Mouse (Mus musculus): Measurements from ENCODE around the gene Rinl. TPM values are rescaled to one million over a fixed set of nuclear protein-coding genes. Genes with fewer than 3 reads are reported as not detected.

The Rinl gene
- 1 to 10 TPM; 1.5 to 2.2 TPM for total RNA-seq (2021)

DNA sequence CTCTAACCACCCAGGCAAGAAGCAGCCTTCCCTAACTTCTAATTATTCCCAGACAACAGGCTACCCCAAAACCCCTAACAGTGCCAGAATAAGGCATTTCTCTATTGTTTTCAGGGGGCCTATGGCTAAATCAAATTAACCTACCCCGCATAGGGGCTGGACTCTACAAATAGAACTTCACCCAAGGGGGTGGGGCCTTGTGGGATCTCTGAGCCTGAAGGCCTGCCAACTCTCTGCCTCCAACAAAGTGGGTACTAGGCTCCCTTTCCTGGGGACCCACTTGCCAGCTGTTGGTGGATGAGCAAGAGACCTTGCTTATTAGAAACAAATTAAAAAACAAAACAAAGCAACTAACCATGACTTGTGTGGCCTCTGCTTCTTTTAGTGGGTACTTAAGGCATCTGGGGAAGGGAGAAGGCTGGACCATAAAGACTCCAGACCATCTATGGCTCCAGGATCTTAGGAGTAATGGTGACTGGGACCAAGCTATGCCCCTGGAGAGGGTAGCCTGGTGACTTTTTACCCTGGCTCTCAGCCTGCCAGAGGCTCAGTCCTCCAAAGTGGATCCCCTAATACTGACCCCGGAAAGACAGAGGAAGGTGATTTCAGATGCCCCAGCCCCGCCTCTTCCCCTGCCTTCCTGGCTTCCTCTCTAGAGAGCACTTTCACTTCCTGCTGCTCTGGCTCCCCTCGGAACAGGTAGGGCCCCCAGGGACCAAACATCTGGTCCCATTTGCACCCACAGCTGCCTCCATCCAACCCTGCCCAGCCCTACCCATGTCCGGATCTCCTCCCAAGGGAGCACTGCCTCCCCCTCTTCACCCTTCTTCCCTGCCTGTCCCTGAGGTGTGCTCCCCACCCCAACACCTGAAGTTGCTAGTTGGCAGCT lies at the start of gene Rinl:
Rinl (plus strand) TSS at position 663 of the 889 bp plus-strand sequence.
- no peak for DNase-seq (ENCODE audit: low spot score)
- intact Hi-C loops (cut with DNase I): no loop called here

DNA sequence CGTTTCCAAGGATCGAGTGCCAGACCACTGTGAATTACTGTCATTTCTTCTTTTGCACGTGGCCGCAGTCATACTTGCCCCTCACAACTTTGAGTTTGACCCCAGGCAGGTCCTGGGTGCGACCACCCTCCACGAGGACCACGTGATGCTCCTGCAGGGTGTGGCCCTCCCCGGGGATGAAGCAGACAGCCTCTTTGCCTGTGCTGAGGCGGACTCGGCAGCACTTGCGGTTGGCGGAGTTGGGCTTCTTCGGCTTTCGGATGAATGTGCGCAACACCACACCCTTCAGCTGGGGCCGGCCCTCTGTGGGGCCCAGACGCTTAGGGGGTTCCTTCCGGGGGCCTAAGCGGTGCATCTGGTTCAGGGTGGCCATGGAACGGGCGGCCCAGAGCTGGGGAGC lies 48.9 kb upstream of the Rinl start:
- intact Hi-C loops (cut with DNase I): no loop called here
- DNase-seq (ENCODE audit: low spot score): no peak

DNA sequence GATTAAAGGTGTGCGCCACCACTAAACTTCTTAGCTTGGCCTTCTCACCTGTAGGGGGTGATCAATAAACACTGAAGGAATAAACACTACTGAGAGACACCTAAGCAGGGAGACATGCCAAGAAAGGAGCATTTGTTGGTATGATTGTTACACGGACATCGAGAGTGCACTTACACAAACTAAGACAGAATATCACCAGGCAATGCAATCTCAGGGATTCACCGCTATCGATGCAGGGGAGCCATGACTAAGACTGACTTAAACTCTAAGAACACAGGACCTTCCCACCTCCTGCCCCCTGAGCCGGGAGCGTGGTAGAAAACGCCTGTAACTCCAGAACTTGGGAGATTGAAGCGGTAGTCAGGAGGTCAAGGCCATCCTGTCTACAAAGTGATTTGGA lies 47.8 kb upstream of the Rinl start:
- intact Hi-C loops (cut with DNase I): no loop called here

DNA sequence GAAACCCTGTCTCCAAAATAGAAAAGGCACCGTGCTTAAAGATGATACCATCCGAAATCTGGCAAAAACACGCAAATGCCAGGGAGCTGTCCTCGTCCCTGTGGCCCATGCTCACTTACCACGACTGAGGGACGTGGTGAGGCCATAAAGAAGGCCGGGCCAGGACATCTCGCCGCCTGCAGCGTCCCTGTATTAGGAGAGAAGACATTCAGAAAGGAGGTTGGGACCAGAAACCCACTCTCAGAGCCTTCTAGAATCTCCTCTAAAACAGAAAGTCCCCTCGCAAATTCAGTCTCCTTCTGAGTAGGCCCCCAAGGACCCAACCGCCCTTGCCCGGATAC lies 47.4 kb upstream of the Rinl start:
- no peak for DNase-seq (ENCODE audit: low spot score)
- intact Hi-C loops (cut with DNase I): no loop called here

More for the DNA sequence above, 47.8 kb upstream of the Rinl start:
- DNase-seq (ENCODE audit: low spot score): no peak

DNA sequence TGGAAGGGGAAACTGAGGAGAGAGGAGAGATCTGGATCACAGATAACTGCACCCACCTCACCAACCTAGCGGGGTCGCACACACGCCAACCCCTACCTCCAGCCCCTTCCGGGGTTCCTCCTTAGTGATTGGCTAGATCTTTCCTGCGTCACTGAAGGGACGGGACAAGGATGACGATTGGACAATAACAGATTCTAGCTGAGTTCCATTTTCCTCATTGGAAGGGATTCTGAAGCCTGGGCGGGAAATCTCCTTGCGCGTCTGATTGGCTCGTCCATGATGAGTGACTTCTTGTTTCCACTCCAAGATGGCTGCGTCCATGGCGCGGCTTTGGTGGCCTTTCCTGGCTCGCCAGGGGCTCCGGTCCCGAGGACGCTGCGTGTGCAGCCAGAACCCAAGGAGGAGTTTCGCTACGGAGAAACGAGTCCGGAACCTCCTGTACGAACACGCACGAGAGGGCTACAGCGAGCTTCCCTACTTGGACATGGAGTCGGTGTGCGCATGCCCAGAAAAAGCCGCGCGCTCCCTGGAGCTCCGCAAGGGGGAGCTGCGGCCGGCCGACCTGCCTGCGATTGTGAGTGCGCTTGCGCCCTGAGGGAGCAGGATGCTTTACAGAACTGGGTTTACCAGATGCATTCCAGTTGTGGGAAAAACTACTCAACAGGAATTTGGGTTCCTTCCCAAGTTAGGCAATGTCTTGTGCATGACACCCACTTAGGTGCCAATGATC lies 46.9 kb upstream of the Rinl start, which contains the start of the genes Mrps12 and Sars2:
Mrps12 (minus strand) TSS at position 112 of the 730 bp plus-strand sequence.
Sars2 (plus strand) TSS at position 284 of the 730 bp plus-strand sequence.
- intact Hi-C loops (cut with DNase I): loop anchor here (2.0 kb wide), 1 partner anchor 23 kb away; no protein-coding TSS in a partner anchor

DNA sequence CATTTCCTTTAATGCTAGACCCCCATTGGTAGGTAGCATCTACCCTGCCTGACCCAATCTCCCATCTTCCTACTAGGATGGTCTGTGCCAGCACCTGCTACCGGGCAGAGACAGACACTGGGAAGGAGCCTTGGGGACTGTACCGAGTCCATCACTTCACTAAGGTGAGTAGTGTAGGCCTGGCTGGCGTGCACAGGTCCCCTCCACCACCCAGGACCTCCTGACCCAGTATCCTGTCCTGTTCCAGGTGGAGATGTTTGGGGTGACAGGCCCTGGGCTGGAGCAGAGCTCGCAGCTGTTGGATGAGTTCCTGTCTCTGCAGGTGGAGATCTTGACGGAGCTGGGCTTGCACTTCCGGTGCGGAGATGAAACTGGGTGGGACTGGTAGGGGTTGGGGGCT lies 38.8 kb upstream of the Rinl start:
- DNase-seq (ENCODE audit: low spot score): no peak
- intact Hi-C loops (cut with DNase I): no loop called here

More for the DNA sequence above, 46.9 kb upstream of the Rinl start, which contains the start of the genes Mrps12 and Sars2:
- DNase-seq (ENCODE audit: low spot score): peak; percentile 93

DNA sequence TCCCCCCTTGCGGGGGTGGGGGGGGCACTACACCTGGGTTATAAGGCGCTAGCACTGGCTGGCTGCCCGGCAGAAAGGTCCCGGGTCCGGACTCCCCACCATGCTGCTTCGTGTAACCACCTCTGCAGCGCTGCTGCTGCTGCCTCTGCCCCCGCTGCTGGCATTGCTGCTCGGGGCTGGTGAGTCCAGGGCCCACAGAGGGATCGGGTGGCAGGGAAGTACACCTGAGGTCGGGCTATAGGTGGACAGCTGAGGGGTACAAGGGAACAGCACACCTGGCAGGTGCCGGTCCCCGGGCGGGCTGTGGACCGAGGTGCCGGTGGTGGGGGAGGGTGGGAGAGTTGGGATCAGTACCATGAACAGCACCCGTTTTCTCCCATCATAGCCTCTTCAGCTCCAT lies 32.7 kb upstream of the Rinl start, which contains the start of gene Ccer2:
Ccer2 (plus strand) TSS at position 96 of the 400 bp plus-strand sequence.
- intact Hi-C loops (cut with DNase I): no loop called here
- no peak for DNase-seq (ENCODE audit: low spot score)

DNA sequence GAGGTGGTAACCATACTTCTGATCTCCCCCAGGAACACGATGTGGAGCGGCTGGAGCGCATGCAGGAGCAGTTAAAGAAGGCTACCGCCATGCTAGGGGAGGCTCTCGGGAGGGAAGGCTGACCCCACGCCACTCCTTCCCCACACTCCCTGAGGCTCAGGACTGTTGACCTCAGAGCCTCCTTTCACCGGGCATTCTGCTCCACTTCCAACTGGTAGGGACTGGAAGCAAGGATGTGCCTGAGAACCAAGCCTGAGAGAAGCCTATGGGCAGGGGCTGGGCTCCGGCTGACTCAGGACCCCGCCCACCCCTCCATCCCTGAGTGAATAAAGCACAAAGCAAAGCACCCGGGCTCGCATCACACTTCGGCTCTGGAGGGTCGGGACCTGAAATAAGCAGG lies 30.1 kb upstream of the Rinl start:
- DNase-seq (ENCODE audit: low spot score): no peak
- intact Hi-C loops (cut with DNase I): no loop called here

DNA sequence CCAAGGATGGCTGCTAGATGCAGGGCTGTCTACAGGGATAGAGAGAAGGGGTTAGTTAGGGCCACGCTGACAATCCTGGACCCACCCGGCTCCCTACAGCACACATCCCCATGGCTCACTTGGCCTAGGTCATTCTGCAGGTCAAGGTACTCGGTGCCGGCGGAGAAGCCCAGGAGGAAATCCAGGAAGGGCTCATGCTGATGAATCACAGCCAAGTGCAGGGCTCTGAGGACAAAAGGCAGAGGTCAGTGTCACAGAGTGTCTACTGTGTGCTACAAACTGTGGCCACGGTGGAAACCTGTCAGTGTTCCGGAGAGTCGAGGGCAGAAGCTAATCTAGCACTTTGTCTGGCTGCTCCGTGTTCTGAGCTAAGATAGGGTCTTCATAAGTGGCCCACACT lies 26.9 kb upstream of the Rinl start:
- DNase-seq (ENCODE audit: low spot score): no peak
- intact Hi-C loops (cut with DNase I): loop anchor here (5.0 kb wide), 1 partner anchor 755 kb away; the partner anchor contains the start of gene Sipa1l3

DNA sequence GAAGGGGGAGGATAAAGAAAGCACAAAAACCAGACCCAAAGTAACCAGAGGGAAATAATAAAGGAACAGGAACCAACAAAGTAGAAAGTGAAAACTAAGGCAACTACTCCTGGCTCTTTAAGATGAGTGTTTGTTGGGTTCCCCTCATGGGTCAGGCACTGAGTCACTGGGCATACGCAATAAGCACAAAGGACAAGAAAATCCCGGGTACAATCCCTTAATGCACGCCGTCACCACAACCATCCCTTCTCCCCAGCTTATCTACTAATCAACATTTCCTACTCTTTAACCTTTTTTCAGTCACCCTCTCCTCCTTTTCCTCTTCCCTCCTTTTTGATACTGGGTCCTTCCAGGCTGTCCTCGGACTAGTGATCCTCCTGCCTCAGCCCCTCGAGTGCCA lies 23.6 kb upstream of the Rinl start:
- DNase-seq (ENCODE audit: low spot score): no peak
- intact Hi-C loops (cut with DNase I): loop anchor here (2.0 kb wide), 1 partner anchor 22 kb away; no protein-coding TSS in a partner anchor

DNA sequence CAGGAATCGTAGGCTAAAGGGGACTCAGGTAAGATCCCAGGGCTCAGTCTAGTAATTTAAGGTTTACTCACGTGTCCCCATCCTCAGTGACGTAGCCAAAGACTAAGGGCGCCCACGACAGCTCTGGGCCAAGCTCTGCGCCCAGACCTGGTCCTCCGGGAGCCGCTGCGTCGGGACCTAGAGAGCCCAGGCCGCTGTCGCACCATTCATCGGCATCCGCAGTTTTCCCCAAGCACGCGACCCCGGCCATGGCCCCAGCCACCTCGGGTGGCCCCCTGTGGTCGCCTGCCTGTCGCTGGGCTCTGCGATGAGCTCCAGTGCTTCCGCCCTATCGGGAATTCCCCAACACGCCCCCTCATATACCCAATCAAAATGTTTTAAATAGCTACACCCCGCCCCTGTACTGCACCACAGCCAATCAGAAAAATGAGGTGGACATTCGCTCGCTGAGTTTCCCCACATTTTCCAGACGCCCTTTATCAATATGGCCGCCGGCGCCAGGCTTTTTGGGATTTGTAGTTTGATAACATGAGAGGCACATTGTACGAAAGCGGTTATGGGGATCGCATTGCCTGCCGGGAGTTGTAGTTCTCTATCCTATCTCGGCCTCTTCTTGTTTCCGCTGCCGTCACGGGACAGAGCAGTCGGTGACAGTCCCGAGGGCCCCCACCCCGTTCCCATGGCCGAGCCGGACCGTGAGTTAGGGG lies 22.4 kb upstream of the Rinl start, which contains the start of gene Sirt2:
Sirt2 (plus strand) TSS at position 563 of the 707 bp plus-strand sequence.
- peak; percentile 99 for DNase-seq (ENCODE audit: low spot score)
- intact Hi-C loops (cut with DNase I): no loop called here

DNA sequence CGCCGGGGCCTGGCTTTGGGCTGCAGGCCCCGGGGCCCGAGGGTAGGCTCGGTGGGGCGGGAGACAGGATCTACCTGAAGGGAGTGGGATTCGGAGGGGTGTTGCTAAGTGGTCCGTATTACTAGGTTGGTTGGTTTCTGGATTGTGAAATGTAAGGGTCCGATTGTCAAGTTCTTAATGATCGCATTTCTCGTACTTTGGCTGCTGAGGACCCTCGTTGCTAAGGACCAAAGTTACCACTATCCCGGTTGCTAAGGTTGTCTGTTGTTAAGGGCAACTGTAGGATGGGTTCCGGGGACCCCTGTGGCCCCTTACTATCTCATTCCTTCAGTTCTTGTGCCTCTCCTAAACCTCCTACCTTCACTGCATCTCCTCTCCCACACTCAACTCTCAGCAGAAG lies 21.9 kb upstream of the Rinl start:
- intact Hi-C loops (cut with DNase I): no loop called here
- no peak for DNase-seq (ENCODE audit: low spot score)

DNA sequence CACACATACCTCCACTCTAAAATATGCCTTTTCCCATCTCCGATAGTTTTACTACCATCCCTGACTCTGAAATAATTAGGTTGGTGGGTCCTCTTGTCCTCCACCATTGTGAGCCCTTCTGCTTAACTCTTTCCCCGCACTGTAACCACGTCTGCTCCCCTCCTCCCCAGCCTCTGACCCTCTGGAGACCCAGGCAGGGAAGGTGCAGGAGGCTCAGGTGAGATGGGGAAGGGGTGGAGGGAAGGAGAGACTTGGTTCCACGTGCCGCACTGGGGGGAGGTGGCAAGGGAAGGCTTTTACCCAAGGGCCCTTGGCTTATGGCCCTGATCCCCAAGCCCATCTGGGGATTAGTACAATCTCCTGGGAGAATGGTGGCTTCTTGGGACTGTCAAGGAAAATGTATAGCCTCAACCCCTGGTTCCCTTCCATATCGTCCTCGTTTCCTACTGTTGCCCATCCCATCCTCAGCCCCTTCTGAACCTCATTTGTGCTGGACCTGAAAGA lies 21.3 kb upstream of the Rinl start, which contains the start of gene Nfkbib:
Nfkbib (minus strand) TSS at position 51 of the 504 bp plus-strand sequence.
- intact Hi-C loops (cut with DNase I): no loop called here
- no peak for DNase-seq (ENCODE audit: low spot score)

DNA sequence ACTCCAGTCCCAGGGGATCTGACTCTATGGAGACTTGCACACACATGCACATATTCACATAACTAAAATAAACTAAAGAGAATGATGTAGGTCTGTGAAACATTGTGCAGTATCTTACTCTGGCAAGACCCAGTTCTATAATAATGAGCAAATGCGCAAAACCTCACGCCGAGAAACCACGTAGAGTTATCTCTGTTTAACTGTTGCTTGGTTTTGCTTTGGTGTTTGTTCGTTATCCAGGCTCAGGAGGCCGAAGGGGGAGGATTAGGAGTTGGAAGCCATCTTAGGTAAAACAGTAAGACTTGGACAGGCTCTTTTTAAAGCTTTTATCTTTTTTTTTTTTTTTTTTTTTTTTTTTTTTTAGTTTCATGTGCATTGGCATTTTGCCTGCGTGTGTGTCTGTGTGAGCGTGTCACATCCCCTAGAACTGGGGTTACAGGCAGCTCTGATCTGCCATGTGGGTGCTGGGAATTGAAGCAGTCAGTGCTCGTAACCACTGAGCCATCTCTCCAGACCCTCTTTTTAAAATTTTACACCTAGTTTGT lies 19.3 kb upstream of the Rinl start:
- intact Hi-C loops (cut with DNase I): no loop called here
- DNase-seq (ENCODE audit: low spot score): no peak

DNA sequence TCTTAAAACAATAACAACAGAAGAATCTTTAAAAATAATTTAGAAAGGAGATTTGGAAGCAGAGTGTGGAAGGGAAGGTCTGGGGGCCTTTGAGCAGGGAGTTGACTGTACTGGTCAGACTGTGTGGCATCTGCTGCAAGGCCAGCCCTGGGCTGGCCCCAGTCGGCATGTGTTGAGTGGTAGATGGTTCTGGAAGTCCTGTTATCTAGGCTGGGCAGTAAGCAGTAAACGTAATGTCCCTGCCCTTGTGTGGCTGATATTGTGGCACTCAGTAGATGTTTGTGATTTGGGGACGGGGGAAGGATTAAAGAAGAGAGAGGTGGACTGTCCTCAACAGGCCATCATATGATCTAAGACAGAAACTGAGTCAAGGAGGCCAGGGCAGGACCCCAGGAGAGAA lies 18.5 kb upstream of the Rinl start:
- intact Hi-C loops (cut with DNase I): loop anchor here (5.0 kb wide), 1 partner anchor 207 kb away; no protein-coding TSS in a partner anchor
- no peak for DNase-seq (ENCODE audit: low spot score)

DNA sequence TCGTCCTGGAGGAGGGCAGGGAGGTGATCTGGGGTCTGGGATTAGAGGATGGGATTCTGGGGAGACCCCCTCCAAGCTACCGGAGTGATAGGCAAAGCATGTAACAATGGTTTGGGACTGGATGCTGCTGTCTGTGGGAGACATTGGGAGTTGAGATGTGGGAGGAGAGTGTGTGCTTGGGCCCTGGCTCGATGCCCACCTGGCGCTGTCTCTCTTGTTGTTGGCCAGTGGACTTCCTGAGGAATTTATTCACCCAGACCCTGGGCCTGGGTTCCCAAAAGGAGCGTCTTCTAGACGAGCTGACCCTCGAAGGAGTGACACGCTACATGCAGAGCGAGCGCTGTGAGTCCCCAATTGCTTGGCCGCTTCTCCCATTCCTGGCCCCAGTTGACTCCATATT lies 16.9 kb upstream of the Rinl start:
- intact Hi-C loops (cut with DNase I): loop anchor here (5.0 kb wide), 1 partner anchor 205 kb away; no protein-coding TSS in a partner anchor
- no peak for DNase-seq (ENCODE audit: low spot score)

DNA sequence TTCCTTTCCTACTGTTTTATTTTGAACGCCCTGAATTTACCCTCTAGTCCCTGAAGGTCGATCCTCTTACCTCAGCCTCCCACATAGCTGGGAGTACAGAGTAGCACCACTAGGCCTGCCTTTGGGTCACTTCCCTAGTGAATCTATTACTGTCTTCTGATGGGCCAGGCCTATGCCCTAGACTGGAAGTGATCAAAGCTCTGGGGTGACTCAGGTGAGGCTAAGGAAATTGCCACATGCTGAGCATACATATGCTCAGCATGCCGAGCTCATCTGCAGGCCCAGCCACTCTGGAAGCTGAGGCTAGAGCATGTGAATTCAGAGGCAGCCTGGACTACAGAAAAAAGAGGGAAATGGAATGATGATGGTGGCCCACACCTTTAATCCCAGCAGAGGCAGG lies 15.6 kb upstream of the Rinl start:
- no peak for DNase-seq (ENCODE audit: low spot score)
- intact Hi-C loops (cut with DNase I): loop anchor here (5.0 kb wide), 1 partner anchor 204 kb away; no protein-coding TSS in a partner anchor

DNA sequence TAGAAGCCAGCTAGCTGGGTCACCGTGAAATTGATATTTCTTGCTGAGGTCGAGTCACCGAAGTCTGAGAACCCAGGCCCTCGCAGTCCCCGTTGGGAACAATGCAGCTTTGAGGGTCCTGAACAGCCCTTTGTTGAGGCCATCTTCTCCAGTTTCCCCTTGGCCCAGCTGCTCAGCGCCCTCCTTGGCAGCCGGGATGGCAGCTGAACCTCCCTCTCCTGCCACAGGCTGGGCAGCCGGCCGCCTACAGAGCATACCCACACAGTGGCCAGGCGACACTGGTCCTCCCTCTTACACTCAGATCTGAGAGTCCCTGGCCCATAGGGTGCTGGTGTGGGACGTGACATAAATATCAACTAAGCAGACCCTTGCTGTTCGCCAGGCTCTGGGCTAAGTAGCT lies 14.6 kb upstream of the Rinl start:
- DNase-seq (ENCODE audit: low spot score): no peak
- intact Hi-C loops (cut with DNase I): loop anchor here (5.0 kb wide), 1 partner anchor 203 kb away; no protein-coding TSS in a partner anchor

DNA sequence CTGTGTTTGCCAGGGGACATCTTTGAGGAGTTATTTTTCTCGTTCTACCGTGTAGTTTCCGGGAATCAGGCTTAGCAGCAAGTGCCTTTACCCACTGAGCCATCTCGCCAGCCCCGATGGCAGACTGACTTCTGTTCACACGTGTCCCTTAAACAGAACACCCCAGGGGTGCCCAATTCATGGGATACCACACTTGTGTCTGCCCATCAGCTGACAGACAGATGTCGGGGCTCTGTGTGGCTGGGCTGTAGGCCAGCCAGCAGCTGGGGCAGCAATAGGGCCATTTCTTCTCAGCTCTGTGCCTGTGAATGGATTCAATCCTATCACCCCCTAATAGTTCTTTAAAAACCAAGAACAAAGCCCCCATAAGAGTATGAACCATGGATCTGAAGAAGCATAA lies 13.6 kb upstream of the Rinl start:
- no peak for DNase-seq (ENCODE audit: low spot score)
- intact Hi-C loops (cut with DNase I): no loop called here
